Mouse (Mus musculus): ENCODE results near the gene Saa1. TPM values are rescaled to one million over a fixed set of nuclear protein-coding genes. Genes with fewer than 3 reads are reported as not detected.
"Not testable (repeated sequence)": the region's sequence is repeated elsewhere in the genome, so short reads cannot be mapped to it uniquely, and the experiment has no call there.

The Saa1 gene
- total RNA-seq (2021): not detected
- long read RNA-seq: 0 reads

- not testable (repeated sequence) for DNase-seq (ENCODE audit: low spot score in 2 of 2)
Measured at GRCm38 (mm10) chr7:46742880-46743279, at the start of gene Saa1. Saa1 (minus strand) TSS chr7:46742980.

DNA sequence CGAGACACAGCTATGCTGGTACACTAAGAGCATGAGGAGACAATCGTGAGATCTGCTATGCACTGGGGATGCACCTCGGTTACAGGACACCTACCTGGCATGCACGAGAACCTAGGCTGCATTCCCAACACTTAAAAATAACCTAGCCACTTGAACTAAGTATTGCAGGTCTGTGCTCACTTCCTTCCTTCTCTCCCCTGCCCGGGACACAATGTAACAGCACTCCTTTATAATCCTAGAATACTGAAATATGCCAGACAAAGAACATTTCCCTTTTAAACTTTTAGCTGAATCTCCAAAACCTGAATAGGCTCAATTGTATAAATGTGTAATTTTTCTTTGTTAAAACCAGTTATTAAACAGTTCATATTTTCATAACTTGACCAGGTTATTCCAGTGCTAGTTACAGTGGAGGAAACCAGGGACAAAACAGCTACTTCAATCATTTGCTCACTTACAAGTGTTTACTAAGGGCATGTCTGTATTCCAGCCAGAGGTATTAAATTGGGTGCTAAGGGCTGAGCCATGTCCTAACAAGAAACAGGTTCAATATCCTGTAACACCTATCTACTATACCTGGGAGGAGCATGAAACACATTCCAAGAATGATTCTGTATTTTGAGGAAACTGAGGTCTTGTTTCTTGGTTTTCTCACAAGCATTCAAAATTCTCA is 46.5 kb upstream of the Saa1 start:
- no peak for DNase-seq (ENCODE audit: low spot score in 2 of 2)

- DNase-seq (ENCODE audit: low spot score in 2 of 2): peak in 1 of 2 experiments; percentile 61
Measured at GRCm38 (mm10) chr7:46770706-46771105, 27.9 kb upstream of the Saa1 start.

DNA sequence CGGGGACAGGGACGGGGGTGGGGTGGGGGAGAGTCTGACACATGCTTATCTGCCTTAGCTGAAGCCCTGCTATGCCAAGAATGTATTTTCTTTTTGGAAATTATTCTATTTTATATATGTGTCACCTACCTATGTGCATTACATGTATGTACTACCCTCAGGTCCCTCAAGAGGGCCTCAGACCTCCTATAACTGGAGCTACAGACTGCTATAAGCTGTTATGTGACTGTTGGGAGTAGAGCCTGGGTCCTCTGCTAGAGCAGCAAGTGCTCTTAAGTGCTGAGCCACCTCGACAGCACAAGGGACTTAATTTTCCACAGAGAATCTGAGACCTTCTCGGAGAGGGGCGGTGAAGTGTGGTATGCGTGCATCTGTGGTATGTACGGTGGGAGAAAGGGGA is 25.7 kb upstream of the Saa1 start:
- no peak for DNase-seq (ENCODE audit: low spot score in 2 of 2)

GRCm38 (mm10) chr7:46767371-46767770 is 24.6 kb upstream of the Saa1 start:
- DNase-seq (ENCODE audit: low spot score in 2 of 2): no peak

- no peak for DNase-seq (ENCODE audit: low spot score in 2 of 2)
Measured at GRCm38 (mm10) chr7:46764672-46765071, 21.9 kb upstream of the Saa1 start.

DNA sequence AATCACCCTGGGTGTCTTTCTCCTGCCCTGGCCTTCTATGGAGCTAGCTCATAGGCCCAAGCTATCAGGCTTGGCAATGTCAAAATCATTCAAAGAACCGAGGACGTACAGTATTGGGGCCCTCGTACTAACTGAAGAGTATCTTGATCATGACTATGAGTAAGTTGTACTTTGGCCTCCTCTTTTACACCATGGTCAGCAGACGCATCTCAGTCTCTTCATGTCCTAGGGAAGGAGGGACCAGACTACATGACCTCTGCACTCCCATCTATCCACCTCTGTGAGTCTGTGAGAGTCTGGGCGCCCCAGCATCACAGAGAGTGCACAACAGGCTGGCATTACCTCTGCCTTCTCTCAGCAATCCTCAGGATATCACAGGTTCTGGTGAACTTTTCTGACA is 19.8 kb upstream of the Saa1 start:
- no peak for DNase-seq (ENCODE audit: low spot score in 2 of 2)

- no peak for DNase-seq (ENCODE audit: low spot score in 2 of 2)
Measured at GRCm38 (mm10) chr7:46761049-46761795, 18.4 kb upstream of the Saa1 start.

- no peak for DNase-seq (ENCODE audit: low spot score in 2 of 2)
Measured at GRCm38 (mm10) chr7:46751490-46751889, 8.7 kb upstream of the Saa1 start, which contains the start of gene Saa2. Saa2 (plus strand) TSS chr7:46751790.

GRCm38 (mm10) chr7:46748459-46748858 is 5.7 kb upstream of the Saa1 start:
- no peak for DNase-seq (ENCODE audit: low spot score in 2 of 2)

DNA sequence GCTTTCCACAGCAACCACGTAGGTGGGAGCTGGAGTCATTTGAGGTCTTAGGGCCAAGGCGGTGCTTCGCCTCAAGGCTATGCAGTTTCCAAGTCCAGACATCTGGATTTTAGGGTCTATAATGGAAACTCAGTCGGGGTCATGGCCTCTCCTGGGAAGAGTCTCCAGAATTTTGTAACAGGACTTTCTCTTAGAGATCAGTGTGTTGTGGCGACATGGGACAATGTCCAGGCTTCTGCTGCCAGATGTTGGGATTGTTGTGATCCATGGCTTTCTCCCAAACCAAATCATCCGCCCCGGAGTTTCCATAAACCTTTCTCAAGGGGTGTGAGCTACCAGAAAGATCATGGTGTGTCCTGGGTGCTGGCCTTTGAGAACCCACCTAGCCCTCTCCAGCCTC is 3.6 kb upstream of the Saa1 start:
- no peak for DNase-seq (ENCODE audit: low spot score in 2 of 2)

GRCm38 (mm10) chr7:46745816-46746215 is 3.0 kb upstream of the Saa1 start:
- no peak for DNase-seq (ENCODE audit: low spot score in 2 of 2)

- not testable (repeated sequence) for DNase-seq (ENCODE audit: low spot score in 2 of 2)
Measured at GRCm38 (mm10) chr7:46740041-46740440, 2.7 kb downstream of the Saa1 start.

DNA sequence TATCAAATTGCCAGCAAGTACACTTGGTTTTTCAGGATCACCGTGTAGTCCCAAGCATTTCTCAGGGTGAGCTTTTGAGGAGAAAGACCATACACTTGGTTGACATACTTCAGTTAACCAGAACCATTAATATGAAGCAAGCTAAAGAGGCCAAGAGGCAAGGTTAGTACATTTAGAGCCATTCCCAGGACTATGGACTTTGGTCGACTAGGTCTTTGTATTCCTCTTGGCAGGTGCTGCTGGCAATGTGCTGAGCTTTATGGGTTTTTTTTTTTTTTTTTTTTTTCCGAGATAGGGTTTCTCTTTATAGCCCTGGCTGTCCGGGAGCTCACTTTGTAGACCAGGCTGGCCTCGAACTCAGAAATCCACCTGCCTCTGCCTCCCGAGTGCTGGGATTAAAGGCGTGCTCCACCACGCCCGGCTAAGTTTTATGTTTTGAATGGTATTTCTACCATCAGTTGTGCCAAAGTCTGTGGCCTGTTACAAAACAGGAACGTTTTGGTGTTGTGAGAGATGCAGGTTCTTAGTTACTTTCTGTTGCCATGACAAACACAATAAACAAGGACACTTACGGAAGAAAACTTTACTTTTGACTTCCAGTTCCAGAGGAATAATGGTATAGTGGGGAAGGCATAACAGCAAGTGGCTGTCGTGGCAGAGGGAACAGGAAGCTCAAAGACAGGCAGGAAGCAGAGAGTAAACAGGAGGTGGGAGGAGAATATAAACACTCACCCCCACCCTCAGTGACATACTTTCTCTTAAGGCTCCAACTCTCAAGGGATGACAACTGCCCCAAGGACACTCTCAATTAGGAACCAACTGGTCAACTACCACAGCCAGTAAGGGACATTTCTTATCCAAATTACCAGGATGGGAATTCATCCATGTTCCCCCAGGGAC is 4.0 kb downstream of the Saa1 start:
- no peak for DNase-seq (ENCODE audit: low spot score in 2 of 2)

- DNase-seq (ENCODE audit: low spot score in 2 of 2): no peak
Measured at GRCm38 (mm10) chr7:46734983-46735382, 7.8 kb downstream of the Saa1 start.

DNA sequence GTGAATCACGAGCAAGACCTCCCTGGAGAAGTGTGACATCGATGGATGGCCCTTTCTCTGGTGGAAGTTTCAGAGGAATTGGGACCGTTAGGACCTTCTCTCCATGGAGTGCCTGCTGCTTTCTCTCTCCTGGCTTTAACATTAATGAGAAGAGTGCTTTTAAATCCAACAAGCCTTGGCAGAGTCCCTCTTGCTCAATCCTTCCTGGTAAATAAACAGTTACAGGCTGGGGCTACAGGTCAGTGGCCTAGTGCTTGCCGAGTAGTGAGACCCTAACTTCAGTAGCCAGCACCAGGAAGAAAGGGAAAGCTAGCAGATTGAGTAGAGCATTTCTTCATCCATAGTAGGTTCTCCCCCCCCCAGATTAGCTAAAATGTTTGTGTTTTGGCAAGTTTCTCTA is 10.3 kb downstream of the Saa1 start, which contains the start of gene Saa4:
Gene Saa4 (minus strand): TSS at position 146 of the 400 bp plus-strand sequence.
- no peak for DNase-seq (ENCODE audit: low spot score in 2 of 2)

GRCm38 (mm10) chr7:46727584-46727983 is 15.2 kb downstream of the Saa1 start:
- DNase-seq (ENCODE audit: low spot score in 2 of 2): no peak

DNA sequence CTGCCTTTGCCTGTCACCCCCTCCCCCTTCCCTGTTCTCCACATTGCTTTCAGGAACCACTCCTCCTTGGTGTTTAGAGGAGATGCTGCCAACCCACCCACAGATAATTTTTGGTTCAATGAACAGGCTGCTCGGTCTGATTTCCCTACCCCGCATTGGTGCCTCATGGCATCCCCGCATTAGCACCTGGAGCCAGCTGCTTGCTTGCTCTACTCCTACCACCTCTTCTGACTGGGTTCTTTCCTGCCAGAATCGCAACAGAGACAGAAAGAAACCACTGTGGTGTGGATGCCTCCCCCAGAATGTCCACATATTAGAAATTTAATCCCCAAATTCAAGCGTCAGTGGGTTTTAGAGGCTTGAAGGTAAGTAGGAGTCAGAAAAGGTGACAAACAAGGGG is 18.4 kb downstream of the Saa1 start:
- DNase-seq (ENCODE audit: low spot score in 2 of 2): peak; percentile 17 to 34

GRCm38 (mm10) chr7:46723849-46724248 is 18.9 kb downstream of the Saa1 start:
- DNase-seq (ENCODE audit: low spot score in 2 of 2): no peak

DNA sequence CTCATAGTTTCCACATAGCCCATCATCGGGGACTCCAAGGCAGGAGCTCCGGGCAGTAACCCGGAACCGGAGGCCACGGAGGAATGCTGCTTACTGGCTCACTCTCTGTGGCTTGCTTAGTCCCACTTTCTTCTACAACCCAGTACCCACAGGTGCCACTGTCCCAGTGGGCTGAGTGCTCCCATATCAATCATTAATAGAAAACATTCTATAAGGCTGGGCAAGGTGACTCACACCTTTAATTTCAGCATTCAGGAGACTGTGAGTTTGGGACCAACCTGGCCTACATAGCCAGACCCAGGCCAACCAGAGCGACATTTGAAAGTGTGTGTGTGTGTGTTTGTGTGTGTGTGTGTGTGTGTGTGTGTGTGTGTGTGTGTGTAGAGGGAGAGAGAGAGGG is 19.4 kb downstream of the Saa1 start:
- no peak for DNase-seq (ENCODE audit: low spot score in 2 of 2)

GRCm38 (mm10) chr7:46720460-46720859 is 22.3 kb downstream of the Saa1 start:
- peak in 1 of 2 experiments; percentile 27 for DNase-seq (ENCODE audit: low spot score in 2 of 2)

DNA sequence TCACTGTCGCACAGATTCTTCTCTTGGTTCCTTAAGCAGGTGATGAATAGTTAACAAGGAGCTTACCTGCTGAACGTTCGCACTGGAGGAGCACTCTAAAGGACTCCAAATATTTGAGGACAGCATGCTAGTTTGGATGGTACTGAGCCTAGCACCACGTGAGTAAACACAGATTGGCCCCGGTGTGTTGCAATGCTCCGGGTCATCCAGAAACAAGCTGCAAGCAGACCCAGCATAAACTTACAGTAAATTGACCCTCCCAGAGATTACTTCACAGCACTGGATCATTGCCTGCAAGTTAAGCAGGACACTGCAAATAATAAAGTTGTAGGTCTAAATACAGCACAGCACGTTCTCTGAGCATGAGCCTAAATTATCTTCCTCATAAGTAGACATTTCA is 23.3 kb downstream of the Saa1 start:
- no peak for DNase-seq (ENCODE audit: low spot score in 2 of 2)
